Mouse (Mus musculus): ENCODE measurements around the gene Olfr1450.
"Not testable (repeated sequence)": the region's sequence is repeated elsewhere in the genome, so short reads cannot be mapped to it uniquely, and the experiment has no call there.

Gene Olfr1450

GRCm38 (mm10) chr19:12949958-12950357 is at the start of gene Olfr1450:
Gene Olfr1450, plus strand, starts transcription at chr19:12950258.
- no peak for DNase-seq

- DNase-seq, result no peak
Measured at GRCm38 (mm10) chr19:12903643-12904042, 46.4 kb upstream of the Olfr1450 start, which contains the start of gene Olfr1447. Gene Olfr1447, minus strand, starts transcription at chr19:12903743.

- DNase-seq, result no peak
Measured at GRCm38 (mm10) chr19:12924319-12924718, 25.7 kb upstream of the Olfr1450 start, which contains the start of gene Olfr1448. Gene Olfr1448, minus strand, starts transcription at chr19:12924419.

- no peak for DNase-seq
Measured at GRCm38 (mm10) chr19:12930540-12930939, 19.5 kb upstream of the Olfr1450 start, which contains the start of gene Olfr1449. Gene Olfr1449, plus strand, starts transcription at chr19:12930840.

- DNase-seq, result not testable (repeated sequence)
Measured at GRCm38 (mm10) chr19:12970082-12970481, 20.0 kb downstream of the Olfr1450 start.

GRCm38 (mm10) chr19:12992316-12992715 is 42.3 kb downstream of the Olfr1450 start:
- DNase-seq, result not testable (repeated sequence)

- no peak for DNase-seq
Measured at GRCm38 (mm10) chr19:12994714-12995113, 44.7 kb downstream of the Olfr1450 start, which contains the start of gene Olfr1451. Gene Olfr1451, plus strand, starts transcription at chr19:12995014.

Data from right cerebral cortex, postnatal 4 days (tissue).